Mouse (Mus musculus): ENCODE data around the gene Urb2.

DNA sequence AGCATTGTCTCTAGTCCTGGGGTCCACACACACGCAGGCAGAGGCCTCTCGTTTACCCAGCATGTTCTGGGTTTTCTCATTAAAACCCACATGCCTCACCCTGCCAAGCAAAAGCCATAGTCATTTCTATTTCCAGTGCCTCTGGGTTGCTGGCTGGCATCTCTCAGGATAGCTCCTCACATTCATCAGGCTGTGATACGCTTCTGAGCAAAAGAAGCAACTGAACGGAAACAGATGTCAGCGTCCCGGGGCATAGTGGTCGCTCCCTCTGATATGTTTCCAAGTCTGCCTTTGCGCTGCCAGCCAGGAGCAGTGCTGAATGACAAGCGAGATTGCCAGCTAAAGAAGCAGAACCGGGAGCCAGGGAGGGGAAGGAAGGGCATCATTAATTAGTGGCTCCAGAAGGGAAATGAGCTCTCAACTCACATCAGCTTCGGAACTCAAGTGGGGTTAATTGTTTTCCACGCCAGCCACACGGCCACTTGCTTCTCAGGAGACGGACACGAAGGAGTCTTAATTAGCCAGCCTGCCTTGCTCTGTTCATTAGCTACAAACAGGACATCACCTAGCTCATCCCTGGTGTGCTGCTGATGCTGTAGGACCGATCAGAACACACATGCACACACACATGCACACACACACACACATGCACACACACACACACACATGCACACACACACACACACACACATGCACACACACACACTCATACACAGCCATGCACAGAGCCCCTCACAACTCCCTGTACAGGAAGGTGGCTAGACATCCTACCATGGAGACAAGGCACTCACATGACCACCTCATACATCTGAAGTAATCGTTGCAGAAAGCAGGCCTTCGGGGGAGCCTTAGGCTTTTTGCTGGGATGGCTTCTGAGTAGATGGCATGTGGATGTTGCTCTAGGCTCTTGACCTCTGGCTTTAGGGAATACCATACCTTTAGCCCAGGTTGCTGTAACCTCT, 49.3 kb downstream of the Urb2 start:
- TF ChIP-seq POLR2A (IDR thresholded peaks at IDR 0.05; ENCODE audit: low read depth, low read length) (no peak), CTCF (conservative IDR thresholded peaks at IDR 0.05; ENCODE audit: insufficient read depth, insufficient read length, low read depth, low read length) (no peak)
